Mouse (Mus musculus) thymus, adult 2 months (tissue): ENCODE measurements around the gene Hacd1.

ENCODE experiments used
- CTCF ChIP-seq: fragments of 200-500 bp; IDR thresholded peaks from 2 replicates; pipeline ENCODE4 v1.5.1; 2012; ENCODE audit warnings: mild to moderate bottlenecking, control low read depth, low read length, moderate library complexity, borderline replicate concordance; ENCODE audit not compliant: control insufficient read depth, poor library complexity, insufficient read depth; ENCODE audit errors: extremely low read depth
- POLR2A ChIP-seq: fragments of 200-500 bp; IDR thresholded peaks from 2 replicates; pipeline ENCODE4 v1.6.1; 2012; ENCODE audit warnings: mild to moderate bottlenecking, low read length, control low read depth, moderate library complexity; ENCODE audit not compliant: control insufficient read depth, poor library complexity, insufficient read depth; ENCODE audit errors: extremely low read depth

DNA sequence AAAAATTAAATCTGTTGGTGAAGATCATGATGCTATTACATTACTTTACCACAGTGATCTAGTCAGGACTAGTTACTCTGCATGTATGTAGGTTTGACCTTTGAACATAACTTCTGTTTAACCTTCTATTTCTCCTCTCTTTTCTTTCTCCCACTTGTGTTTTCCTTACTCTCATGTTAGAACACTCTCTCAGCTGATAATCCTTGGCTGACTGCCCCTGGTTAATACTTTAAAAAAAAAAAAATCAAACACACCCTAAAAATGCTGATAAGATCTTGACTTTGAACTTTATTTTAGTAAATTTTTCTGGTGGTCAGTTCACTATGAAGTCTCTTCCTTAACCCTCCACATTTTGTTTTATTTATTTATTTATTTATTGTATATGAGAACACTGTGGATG, 44.6 kb upstream of the Hacd1 start:
- TF ChIP-seq POLR2A: no peak
- TF ChIP-seq CTCF: no peak
